Mouse (Mus musculus) subcutaneous adipose tissue, adult 2 months (tissue): ENCODE data around the gene Zfyve26. TPM values are rescaled to one million over a fixed set of nuclear protein-coding genes. Genes with fewer than 3 reads are reported as not detected.

Experiments
- polyA plus RNA-seq: library from polyadenylated mRNA; depleted of rRNA; stranded (reverse); fragments of >200 nt; gene quantifications from 2 replicates; pipeline ENCODE4 v1.2.3, GENCODE M21; 2012; ENCODE audit warnings: low replicate concordance; rRNA removed

Zfyve26 gene
- 30.9 and 34.9 TPM in 2 replicates for polyA plus RNA-seq

DNA sequence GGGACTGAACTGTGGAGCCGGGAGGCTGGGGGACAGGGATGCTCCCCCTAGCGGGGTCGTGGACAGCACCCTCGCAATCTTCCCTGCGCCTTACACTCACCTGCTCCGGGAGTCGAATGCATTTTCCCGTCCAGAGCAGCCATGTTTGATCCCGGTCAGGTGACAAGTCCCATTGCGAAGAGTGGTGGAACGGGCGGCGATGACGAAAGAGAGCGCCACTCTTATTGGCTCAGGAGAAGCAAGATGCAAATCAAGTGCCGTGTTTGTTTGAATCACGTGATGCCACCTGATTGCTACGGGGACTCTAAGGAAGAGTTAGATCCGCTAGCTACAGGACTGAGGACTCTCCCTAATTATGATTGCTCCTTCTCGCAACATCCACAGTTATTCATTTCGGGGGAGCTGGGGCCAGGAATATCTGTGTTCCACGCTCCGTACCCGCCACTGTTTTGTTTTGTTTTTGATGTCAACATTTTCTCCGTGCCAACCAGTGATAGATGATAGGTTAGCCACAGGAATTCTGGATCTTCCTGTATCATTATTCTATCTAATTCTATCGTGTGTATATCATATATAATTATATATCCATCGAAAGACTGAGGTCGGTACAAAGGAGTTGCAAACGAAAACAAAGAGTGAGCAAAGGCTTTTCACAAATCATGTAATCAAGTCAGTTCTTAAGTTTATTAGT lies at the start of gene Zfyve26:
Gene Zfyve26, minus strand, starts transcription at position 179 of the 691 bp plus-strand sequence.

DNA sequence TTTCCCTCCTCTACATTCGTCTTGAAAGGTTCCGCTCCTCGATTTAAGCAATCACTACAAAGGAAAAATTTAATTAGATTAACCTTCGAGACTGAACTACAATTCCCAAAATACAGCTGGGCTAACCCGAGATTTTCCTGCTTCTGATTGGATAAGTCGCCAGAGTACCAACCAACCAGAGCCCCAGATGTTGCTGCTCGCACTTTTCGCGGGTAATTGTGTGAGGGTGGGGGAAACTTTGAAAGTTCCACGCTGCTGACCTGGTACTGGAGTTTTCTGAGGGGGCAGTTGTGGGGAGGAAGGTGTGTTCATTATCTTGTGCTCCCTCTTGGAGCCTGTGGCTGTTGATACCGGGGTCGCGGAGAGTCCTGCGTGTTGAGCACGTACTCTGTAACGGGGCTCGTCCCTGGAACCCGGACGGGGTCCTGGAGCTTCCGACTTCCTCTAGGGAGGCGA lies 1.0 kb upstream of the Zfyve26 start, which contains the start of gene Rad51b:
Gene Rad51b, plus strand, starts transcription at position 162 of the 456 bp plus-strand sequence.

DNA sequence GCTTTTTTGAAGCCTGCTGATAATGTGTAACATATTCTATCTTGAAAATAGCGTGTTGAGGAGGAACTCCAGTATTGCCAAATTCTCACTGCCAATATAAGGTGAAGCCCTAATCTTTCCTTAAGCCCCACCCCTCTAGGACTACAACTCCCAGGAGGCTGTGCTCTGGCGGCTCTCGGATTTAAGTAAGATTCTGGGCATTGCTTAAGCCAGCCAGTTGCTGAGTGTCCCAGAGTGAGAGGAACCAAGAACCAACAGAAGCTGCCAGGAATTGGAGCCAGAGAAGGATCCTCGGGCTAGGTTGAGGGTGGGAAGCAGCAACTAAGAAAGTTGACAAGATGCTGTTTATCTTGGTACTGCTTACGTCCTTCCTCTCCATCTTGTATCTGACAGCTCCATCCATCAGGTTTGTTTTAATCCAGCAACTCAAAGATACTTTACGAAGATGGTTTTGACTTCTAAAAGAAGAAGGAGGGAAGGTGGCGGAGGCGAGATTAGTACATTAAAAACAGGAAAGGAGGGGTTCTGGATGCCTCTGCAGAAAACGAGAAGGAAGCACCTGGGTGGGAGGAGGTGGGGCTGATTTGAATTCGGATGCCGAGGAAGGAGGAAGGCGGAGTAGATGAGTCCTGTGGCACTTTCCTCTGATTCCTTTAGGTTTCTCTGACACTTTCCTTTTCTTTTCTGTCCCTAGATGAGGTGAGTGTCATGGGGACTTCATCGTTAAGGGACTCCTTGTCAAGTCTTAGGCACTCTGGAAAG lies 87.2 kb downstream of the Zfyve26 start, which contains the start of gene Rdh12:
Gene Rdh12, plus strand, starts transcription at position 212 of the 762 bp plus-strand sequence.

DNA sequence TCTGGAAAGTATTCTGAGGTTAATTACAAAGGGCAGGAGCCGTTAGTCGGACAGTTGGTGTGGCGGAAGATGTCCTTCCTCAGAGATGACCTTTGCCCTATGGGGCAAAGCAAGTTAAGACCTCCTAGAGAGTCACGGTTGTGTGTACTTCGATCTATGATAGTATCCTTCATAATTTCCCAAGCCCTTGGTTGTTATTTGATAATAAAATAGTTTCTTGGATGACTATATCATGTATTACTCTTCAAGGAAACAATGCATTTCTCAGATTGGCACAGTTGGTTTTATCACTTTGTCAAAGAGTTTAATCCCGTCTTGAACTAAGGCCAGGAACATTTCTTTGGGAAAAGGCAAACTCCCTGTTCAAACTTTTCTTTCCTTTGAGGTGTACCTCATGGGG lies 103.9 kb downstream of the Zfyve26 start, which contains the start of gene Rdh11:
Gene Rdh11, minus strand, starts transcription at position 101 of the 400 bp plus-strand sequence.

Other genes starting within 250 kb of the Zfyve26 start
- 9.9 and 16.5 TPM in 2 replicates for gene Pigh, start 206.7 kb downstream of the Zfyve26 start, polyA plus RNA-seq
- 6.8 TPM in 1 of 2 replicates, not detected in the other for gene Arg2, start 165.5 kb downstream of the Zfyve26 start, polyA plus RNA-seq
- 37.8 and 40.4 TPM in 2 replicates for gene Vti1b, start 123.6 kb downstream of the Zfyve26 start, polyA plus RNA-seq
- gene Rdh11, start 104.0 kb downstream of the Zfyve26 start, polyA plus RNA-seq, result 14.1 and 16.8 TPM in 2 replicates
- gene Rdh12, start 87.4 kb downstream of the Zfyve26 start, polyA plus RNA-seq, result 1.0 and 1.5 TPM in 2 replicates
- 0.60 and 4.7 TPM in 2 replicates for gene Rad51b, start 978 bp upstream of the Zfyve26 start, polyA plus RNA-seq